Mouse (Mus musculus) ES-E14 (cell line): ENCODE measurements at regions not wholly inside any gene's neighbourhood (a gene's known extent, or its start where the extent isn't known, plus 50 kb on each side); places are given as distances from the start of the nearest gene placed in this dataset.
"Not testable (repeated sequence)": the region's sequence is repeated elsewhere in the genome, so short reads cannot be mapped to it uniquely, and the experiment has no call there.

Source experiments
- DNase-seq: peaks from one replicate; pipeline ENCODE4 v3.0.0-alpha.2; 2013; ENCODE audit warnings: low read depth, low spot score
- H3K27ac ChIP-seq: 2 replicates; pipeline ENCODE4 v1.5.1; 2012; ENCODE audit warnings: low read depth, mild to moderate bottlenecking, low read length, moderate library complexity, mixed read lengths; ENCODE audit not compliant: poor library complexity, insufficient read depth, severe bottlenecking
- H3K36me3 ChIP-seq: 2 replicates; pipeline ENCODE4 v1.6.1; 2012; ENCODE audit warnings: mild to moderate bottlenecking, low read length, moderate library complexity, mixed read lengths; ENCODE audit not compliant: control insufficient read depth, poor library complexity, insufficient read depth, severe bottlenecking
- H3K4me1 ChIP-seq, 2 experiments: fragments of 150-350 bp in 1 of 2; sonication (generic) in 1 of 2; 2 replicates each; pipeline ENCODE4 v1.6.1; 2012; ENCODE audit warnings: low read length in 2 of 2, mild to moderate bottlenecking in 1 of 2, mixed read lengths in 1 of 2; ENCODE audit not compliant: control insufficient read depth in 2 of 2, insufficient read depth in 2 of 2, poor library complexity in 1 of 2
- H3K4me3 ChIP-seq, 2 experiments: fragments of 150-350 bp in 1 of 2; sonication (generic) in 1 of 2; 2 replicates each; pipeline ENCODE4 v1.5.1; 2012; ENCODE audit warnings: low read length in 2 of 2, low read depth in 1 of 2, mild to moderate bottlenecking in 1 of 2, mixed read lengths in 1 of 2; ENCODE audit not compliant: insufficient read depth in 1 of 2, poor library complexity in 1 of 2, severe bottlenecking in 1 of 2
- H3K9ac ChIP-seq: 2 replicates; pipeline ENCODE4 v1.6.1; 2012; ENCODE audit warnings: low read depth, mild to moderate bottlenecking, low read length, mixed read lengths; ENCODE audit not compliant: poor library complexity, insufficient read depth, severe bottlenecking
- H3K9me3 ChIP-seq: fragments of 150-350 bp; sonication (generic); 2 replicates; pipeline ENCODE4 v1.6.1; 2012; ENCODE audit warnings: low read depth, mild to moderate bottlenecking, low read length; ENCODE audit not compliant: control insufficient read depth, insufficient read depth
- CHD2 ChIP-seq: IDR thresholded peaks from 2 replicates; pipeline ENCODE4 v1.6.1; 2014; ENCODE audit warnings: mild to moderate bottlenecking, low read depth, low read length, inconsistent platforms
- HCFC1 ChIP-seq: IDR thresholded peaks from 2 replicates; pipeline ENCODE4 v1.6.1; 2012; ENCODE audit warnings: low read length, inconsistent platforms, borderline replicate concordance; ENCODE audit not compliant: insufficient read depth
- MAFK ChIP-seq: IDR thresholded peaks from 2 replicates; pipeline ENCODE4 v1.6.1; 2014; ENCODE audit warnings: mild to moderate bottlenecking, low read depth, low read length, inconsistent platforms; ENCODE audit not compliant: insufficient read depth
- ZC3H11A ChIP-seq: IDR thresholded peaks from 2 replicates; pipeline ENCODE4 v1.6.1; 2012; ENCODE audit warnings: low read depth, mild to moderate bottlenecking, inconsistent platforms, low read length, borderline replicate concordance
- ZNF384 ChIP-seq: IDR thresholded peaks from 2 replicates; pipeline ENCODE4 v1.6.1; 2012; ENCODE audit warnings: low read depth, low read length, inconsistent platforms
- in situ Hi-C, 2 experiments: fragments of 600-800 bp; cut with MboI; formaldehyde crosslinking; loops; one replicate each; pipeline ENCODE4 v1.15.1; 2025; ENCODE audit warnings: low sequenced_read_pairs in 2 of 2, inconsistent platforms in 1 of 2; ENCODE audit not compliant: unreplicated experiment in 2 of 2

DNA sequence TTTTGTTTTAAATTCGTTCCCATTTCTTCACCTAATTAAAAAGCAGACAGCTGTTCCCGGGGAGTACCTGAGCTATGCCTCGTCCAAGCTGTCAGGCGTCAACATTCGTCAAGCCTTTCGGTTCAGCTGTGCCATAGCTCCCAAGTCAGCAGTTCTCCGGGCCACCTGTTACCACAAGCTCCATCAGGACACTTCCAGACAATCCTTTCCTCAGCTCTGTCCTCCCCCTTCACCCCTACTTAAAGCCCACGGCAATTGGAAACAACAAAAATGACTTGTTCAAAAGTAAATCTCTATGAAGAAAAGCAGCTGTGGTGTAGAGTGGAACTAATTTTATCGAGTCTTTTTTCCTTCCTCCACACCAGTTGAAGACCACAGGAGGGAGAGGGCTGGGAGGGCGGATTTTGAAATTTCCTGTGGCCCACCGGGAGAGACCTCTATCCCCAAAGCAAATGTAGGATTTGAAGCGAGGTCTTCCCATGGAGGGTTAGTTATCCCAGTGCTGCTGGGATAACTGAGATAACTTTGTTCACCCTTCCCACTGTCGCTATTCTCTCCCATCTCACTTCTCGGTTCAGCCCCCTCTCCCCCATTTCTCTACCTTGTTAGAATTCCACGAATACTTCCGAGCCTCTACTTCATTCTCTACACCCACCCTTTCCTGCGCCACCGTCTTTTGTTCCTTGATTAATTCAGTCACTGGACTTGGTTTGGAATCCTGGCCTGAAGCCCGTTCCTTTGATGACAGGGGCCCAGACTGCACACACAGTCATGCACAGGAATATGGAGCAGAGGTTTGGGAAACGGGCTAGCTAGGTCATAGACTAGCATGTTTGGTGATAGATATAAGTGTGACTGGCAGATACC lies 193.1 kb upstream of the Ccdc54 start:
- H3K9me3 ChIP-seq = no peaks in the 10 kb centered on the region
- H3K27ac ChIP-seq = no peak overlapping the region
- 0 out of 4 replicates have a peak, but pooled peaks cover 0 to 2% of the 10 kb centered on the region in 2 experiments for H3K4me1 ChIP-seq
- no peaks in the 10 kb centered on the region for H3K36me3 ChIP-seq
- in situ Hi-C loops = no loop called here
- H3K4me3 ChIP-seq = no peak overlapping the region
- no peak for DNase-seq
- TF ChIP-seq HCFC1 (no peak), ZC3H11A (no peak), MAFK (no peak), ZNF384 (no peak), CHD2 (no peak)
- H3K9ac ChIP-seq = no peak overlapping the region

DNA sequence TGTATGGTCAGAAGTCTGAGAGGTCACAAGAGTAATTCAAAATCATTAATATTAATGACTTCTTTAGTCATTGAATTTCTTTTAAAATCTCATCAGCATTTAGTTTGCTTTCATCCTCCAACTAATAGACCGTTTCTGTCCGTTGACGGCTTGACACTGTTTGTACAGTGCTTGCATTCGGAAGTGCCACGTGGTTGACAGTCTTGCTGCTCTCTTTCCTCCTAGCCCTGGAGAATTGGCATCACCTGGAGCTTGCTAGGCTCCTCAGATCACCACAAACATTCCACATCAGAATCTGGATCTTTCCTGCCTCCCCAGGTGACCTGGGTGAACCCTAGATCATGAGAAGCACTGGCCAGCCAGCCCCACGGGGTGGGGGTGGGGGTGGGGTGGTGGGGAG lies 192.3 kb upstream of the Ccdc54 start:
- in situ Hi-C loops = no loop called here
- H3K36me3 ChIP-seq = no peaks in the 10 kb centered on the region
- H3K27ac ChIP-seq = no peak overlapping the region
- H3K9ac ChIP-seq = no peak overlapping the region
- DNase-seq = no peak
- TF ChIP-seq HCFC1 (no peak), MAFK (no peak), ZNF384 (no peak), ZC3H11A (no peak), CHD2 (no peak)
- no peak overlapping the region for H3K4me3 ChIP-seq
- no peaks in the 10 kb centered on the region for H3K9me3 ChIP-seq
- H3K4me1 ChIP-seq = 0 out of 4 replicates have a peak, but pooled peaks cover 0 to 2% of the 10 kb centered on the region in 2 experiments

DNA sequence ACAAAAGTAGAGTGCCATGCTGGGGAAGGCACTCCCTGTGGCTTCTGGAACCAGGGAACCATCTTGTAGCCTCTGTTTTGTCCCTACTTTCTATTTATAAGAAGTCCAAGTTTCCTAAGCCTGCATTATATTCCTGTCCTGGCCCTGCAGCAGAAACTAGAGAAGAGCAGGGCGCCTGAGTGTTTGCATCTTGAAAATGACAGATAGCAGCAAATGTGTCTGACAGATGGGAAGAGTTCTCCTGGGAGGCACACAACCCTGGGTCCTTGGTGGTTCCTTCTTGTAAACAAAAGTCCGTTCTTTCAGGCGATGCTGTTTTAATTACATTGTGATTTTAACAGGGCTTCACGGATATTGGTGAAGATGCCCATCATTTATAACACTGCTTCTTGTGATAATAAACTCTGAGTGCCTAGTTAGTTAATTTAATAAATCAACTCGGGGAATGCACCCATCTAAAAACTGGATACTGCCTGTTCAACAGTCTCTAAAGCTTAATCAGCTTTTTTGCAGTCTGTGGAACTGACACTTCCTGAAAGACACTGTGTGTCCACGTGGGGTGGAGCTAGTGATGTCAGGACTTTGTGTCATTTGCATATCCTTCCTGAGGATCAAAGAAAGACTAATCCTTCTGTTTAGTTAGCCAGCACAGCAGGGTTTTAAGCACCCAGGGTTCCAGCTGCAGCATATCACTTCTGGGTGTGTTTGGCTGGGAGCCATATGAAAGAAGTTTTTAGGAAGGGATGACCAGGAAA lies 188.3 kb upstream of the Ccdc54 start:
- Histone ChIP-seq H3K9ac (no peak overlapping the region), H3K27ac (no peak overlapping the region), H3K36me3 (no peaks in the 10 kb centered on the region), H3K4me3 (no peak overlapping the region), H3K9me3 (no peaks in the 10 kb centered on the region), H3K4me1 (0 out of 4 replicates have a peak, but pooled peaks cover 0 to 2% of the 10 kb centered on the region in 2 experiments)
- TF ChIP-seq ZC3H11A (no peak), CHD2 (no peak), ZNF384 (no peak), MAFK (no peak), HCFC1 (no peak)
- DNase-seq = no peak
- in situ Hi-C loops = no loop called here

DNA sequence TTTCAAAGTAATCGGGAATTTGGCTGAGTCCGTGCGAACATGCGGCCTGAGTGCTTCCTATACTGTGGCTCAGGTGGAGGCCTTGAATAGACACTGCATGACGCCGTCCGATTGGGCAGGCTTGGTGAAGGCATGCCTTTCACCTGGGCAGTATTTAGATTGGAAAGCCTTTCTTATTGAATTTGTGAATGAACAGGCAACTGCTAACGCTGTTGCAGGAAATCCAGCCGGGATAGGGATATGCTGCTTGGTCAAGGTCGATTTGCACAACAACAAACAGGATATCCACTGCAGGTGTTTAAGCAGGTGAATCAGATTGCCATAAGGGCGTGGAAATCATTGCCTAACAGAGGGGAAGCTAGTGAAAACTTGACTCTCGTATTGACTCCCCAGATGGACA lies 183.7 kb upstream of the Ccdc54 start:
- H3K27ac ChIP-seq, H3K4me3 ChIP-seq, in situ Hi-C loops, DNase-seq, H3K36me3 ChIP-seq, H3K9ac ChIP-seq, H3K4me1 ChIP-seq, H3K9me3 ChIP-seq: not testable (repeated sequence)
